Mouse (Mus musculus) left cerebral cortex, adult 18-20 months (tissue): ENCODE data around the gene Lin54. TPM values are rescaled to one million over a fixed set of nuclear protein-coding genes. Genes with fewer than 3 reads are reported as not detected.
A peak's percentile ranks its signal among the peaks of the same experiment; 100 is the strongest.

ENCODE experiments used
- DNase-seq, 2 experiments: peaks; one replicate each; pipeline ENCODE4 v3.0.0; 2021 to 2022; ENCODE audit warnings: low spot score in 2 of 2, mixed read lengths in 1 of 2
- microRNA-seq, 2 experiments: library from miRNA; unstranded; fragments of <30 nt; microRNA quantifications; one replicate each; pipeline ENCODE4 v1.2.0; 2021
- total RNA-seq, 2 experiments: library from RNA; stranded (reverse); gene quantifications; 2 replicates each; pipeline ENCODE4 v1.2.3; 2021

Lin54 gene
- total RNA-seq, 2 experiments from 2014 or later, result 24.7 to 24.8 TPM

GRCm38 (mm10) chr5:100424252-100424651 lies 76.2 kb downstream of the Lin54 start:
- DNase-seq, result no peak

- DNase-seq, result no peak
These were observed 76.8 kb downstream of the Lin54 start for GRCm38 (mm10) chr5:100423626-100424025.

- no peak for DNase-seq
These were observed 81.6 kb downstream of the Lin54 start for GRCm38 (mm10) chr5:100418861-100419260.

- no peak for DNase-seq
These were observed 82.4 kb downstream of the Lin54 start for GRCm38 (mm10) chr5:100418077-100418476.

GRCm38 (mm10) chr5:100415761-100416590 lies 84.5 kb downstream of the Lin54 start, which contains the start of gene Sec31a:
Gene Sec31a (minus strand): TSS chr5:100416234.
- peak; percentile 98 to 99 for DNase-seq

- no peak for DNase-seq
These were observed 85.8 kb downstream of the Lin54 start for GRCm38 (mm10) chr5:100414474-100415196.

- DNase-seq, result no peak
These were observed 87.6 kb downstream of the Lin54 start for GRCm38 (mm10) chr5:100412886-100413285.

GRCm38 (mm10) chr5:100410281-100410680 lies 90.2 kb downstream of the Lin54 start:
- no peak for DNase-seq

GRCm38 (mm10) chr5:100408485-100408884 lies 92.0 kb downstream of the Lin54 start:
- no peak for DNase-seq

- DNase-seq, result no peak
These were observed 103.7 kb downstream of the Lin54 start for GRCm38 (mm10) chr5:100396753-100397152.

- no peak for DNase-seq
These were observed 106.8 kb downstream of the Lin54 start for GRCm38 (mm10) chr5:100393681-100394080.

- no peak for DNase-seq
These were observed 107.9 kb downstream of the Lin54 start for GRCm38 (mm10) chr5:100392436-100392955.

Small RNA genes lying within 50 kb of the gene (microRNA-seq; reads per million reads assigned to microRNA genes)
- 0 reads per million in 2 experiments for gene Gm23222

Other genes with a start within 250 kb of the Lin54 start
- gene Sec31a, start 84.4 kb downstream of the Lin54 start, total RNA-seq, result 100 to 1,000 TPM; 113 to 116 TPM
- gene Cops4, start 17.7 kb upstream of the Lin54 start, total RNA-seq, result 10 to 100 TPM; 84.4 to 85.3 TPM
- gene Plac8, start 71.6 kb upstream of the Lin54 start, total RNA-seq, result under 1 TPM in 1 of 2 experiments, not detected in 1; 0.53 TPM
- 10 to 100 TPM; 77.1 to 79.6 TPM for gene Coq2, start 174.5 kb upstream of the Lin54 start, total RNA-seq
- gene Hpse, start 219.1 kb upstream of the Lin54 start, total RNA-seq, result 1 to 10 TPM; 1.2 to 1.9 TPM